Mouse (Mus musculus): Measurements from ENCODE around the gene Slx4ip. TPM values are rescaled to one million over a fixed set of nuclear protein-coding genes. Genes with fewer than 3 reads are reported as not detected.

Slx4ip gene
- polyA plus RNA-seq, 1 experiment from 2014 or later: 13.2 TPM

- WGBS: 71% methylated on average over 1 of the region's 1 CpGs
- Histone ChIP-seq H3K9me3 (no peaks in the 10 kb centered on the region), H3K36me3 (no peaks in the 10 kb centered on the region), H3K4me3 (no peak overlapping the region), H3K9ac (replicated peaks) (no peak overlapping the region), H3K4me2 (replicated peaks) (no peak overlapping the region), H3K27me3 (no peaks in the 10 kb centered on the region), H3K4me1 (no peaks in the 10 kb centered on the region), H3K27ac (replicated peaks) (no peak overlapping the region)
- no peak for ATAC-seq (ENCODE audit: low FRiP score, low read depth)
Measured at GRCm38 (mm10) chr2:137011980-137012379, 121.0 kb downstream of the Slx4ip start.

DNA sequence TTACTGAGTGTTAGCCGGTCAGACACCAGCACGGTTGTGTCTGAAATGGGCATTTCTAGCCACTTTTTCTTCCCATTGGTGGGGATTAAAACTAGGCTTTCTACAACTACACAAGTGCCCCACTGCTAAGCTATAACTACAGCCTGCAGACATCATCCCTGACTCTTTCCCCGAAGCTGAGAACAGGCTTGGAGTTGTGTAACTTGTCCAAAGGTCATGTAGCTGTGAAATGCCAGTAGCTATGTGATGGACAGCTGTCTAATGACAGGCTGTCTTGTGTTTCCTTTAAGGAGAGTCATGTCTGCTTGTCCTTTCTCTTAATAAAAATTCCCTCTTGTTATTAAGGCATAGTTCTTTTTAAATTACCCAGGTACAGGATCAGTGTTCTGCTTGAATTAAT, 122.1 kb downstream of the Slx4ip start:
- no peak overlapping the region for H3K4me3 ChIP-seq
- no peaks in the 10 kb centered on the region for H3K9me3 ChIP-seq
- no peak overlapping the region for H3K4me2 ChIP-seq (replicated peaks)
- 79% methylated on average over 3 of the region's 3 CpGs for WGBS
- no peak for ATAC-seq (ENCODE audit: low FRiP score, low read depth)
- no peaks in the 10 kb centered on the region for H3K4me1 ChIP-seq
- H3K27me3 ChIP-seq: no peaks in the 10 kb centered on the region
- H3K36me3 ChIP-seq: no peaks in the 10 kb centered on the region
- no peak overlapping the region for H3K9ac ChIP-seq (replicated peaks)
- H3K27ac ChIP-seq (replicated peaks): no peak overlapping the region

GRCm38 (mm10) chr2:137013811-137014350, 122.9 kb downstream of the Slx4ip start:
- no peaks in the 10 kb centered on the region for H3K36me3 ChIP-seq
- no peaks in the 10 kb centered on the region for H3K9me3 ChIP-seq
- H3K4me1 ChIP-seq: no peaks in the 10 kb centered on the region
- H3K9ac ChIP-seq (replicated peaks): no peak overlapping the region
- no peak overlapping the region for H3K27ac ChIP-seq (replicated peaks)
- no peak overlapping the region for H3K4me2 ChIP-seq (replicated peaks)
- no peaks in the 10 kb centered on the region for H3K27me3 ChIP-seq
- no peak for ATAC-seq (ENCODE audit: low FRiP score, low read depth)
- H3K4me3 ChIP-seq: no peak overlapping the region
- 70% methylated on average over 4 of the region's 4 CpGs for WGBS

- ATAC-seq (ENCODE audit: low FRiP score, low read depth): no peak
- Histone ChIP-seq H3K4me2 (replicated peaks) (no peak overlapping the region), H3K9me3 (no peaks in the 10 kb centered on the region), H3K36me3 (no peaks in the 10 kb centered on the region), H3K9ac (replicated peaks) (no peak overlapping the region), H3K27me3 (no peaks in the 10 kb centered on the region), H3K4me1 (no peaks in the 10 kb centered on the region), H3K27ac (replicated peaks) (no peak overlapping the region), H3K4me3 (no peak overlapping the region)
- 88% methylated on average over 2 of the region's 2 CpGs for WGBS
Measured at GRCm38 (mm10) chr2:137014423-137014822, 123.4 kb downstream of the Slx4ip start.

GRCm38 (mm10) chr2:137044122-137044521, 153.1 kb downstream of the Slx4ip start:
- no peak overlapping the region for H3K4me2 ChIP-seq (replicated peaks)
- no peaks in the 10 kb centered on the region for H3K4me1 ChIP-seq
- H3K9me3 ChIP-seq: no peaks in the 10 kb centered on the region
- H3K4me3 ChIP-seq: no peak overlapping the region
- no peak for ATAC-seq (ENCODE audit: low FRiP score, low read depth)
- WGBS: 93% methylated on average over 2 of the region's 2 CpGs
- no peaks in the 10 kb centered on the region for H3K27me3 ChIP-seq
- 0 out of 2 replicates have a peak, but pooled peaks cover 3% of the 10 kb centered on the region for H3K36me3 ChIP-seq
- H3K27ac ChIP-seq (replicated peaks): no peak overlapping the region
- H3K9ac ChIP-seq (replicated peaks): no peak overlapping the region

DNA sequence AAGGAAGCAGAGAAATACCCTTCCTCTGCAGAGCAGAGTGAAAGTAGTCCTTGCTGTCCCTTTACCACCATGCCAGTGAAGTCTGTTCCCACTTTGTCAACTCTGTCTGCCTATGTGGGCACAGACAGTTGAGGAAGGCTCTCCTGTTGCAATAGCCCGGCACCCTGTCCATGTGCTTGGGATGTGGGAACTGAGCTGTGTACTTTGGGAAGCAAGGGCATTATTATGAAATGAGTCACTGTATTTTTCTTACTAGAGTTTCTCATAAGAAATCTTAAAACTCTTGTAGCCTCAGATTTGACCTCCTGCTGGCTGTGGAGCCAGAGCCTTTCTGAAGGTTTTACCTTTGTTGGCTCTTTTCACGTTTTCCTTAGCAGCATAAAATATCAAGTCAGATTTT, 158.3 kb downstream of the Slx4ip start:
- WGBS: 86% methylated on average over 2 of the region's 2 CpGs
- Histone ChIP-seq H3K9me3 (no peaks in the 10 kb centered on the region), H3K36me3 (0 out of 2 replicates have a peak, but pooled peaks cover 3% of the 10 kb centered on the region), H3K9ac (replicated peaks) (no peak overlapping the region), H3K27me3 (no peaks in the 10 kb centered on the region), H3K4me3 (no peak overlapping the region), H3K27ac (replicated peaks) (no peak overlapping the region), H3K4me2 (replicated peaks) (no peak overlapping the region), H3K4me1 (no peaks in the 10 kb centered on the region)
- ATAC-seq (ENCODE audit: low FRiP score, low read depth): no peak

- Histone ChIP-seq H3K9ac (replicated peaks) (no peak overlapping the region), H3K4me3 (no peak overlapping the region), H3K27me3 (no peaks in the 10 kb centered on the region), H3K27ac (replicated peaks) (no peak overlapping the region), H3K4me1 (no peaks in the 10 kb centered on the region), H3K9me3 (no peaks in the 10 kb centered on the region), H3K36me3 (0 out of 2 replicates have a peak, but pooled peaks cover 3% of the 10 kb centered on the region), H3K4me2 (replicated peaks) (no peak overlapping the region)
- ATAC-seq (ENCODE audit: low FRiP score, low read depth): no peak
- WGBS: 87% methylated on average over 1 of the region's 1 CpGs
Measured at GRCm38 (mm10) chr2:137049906-137050305, 158.9 kb downstream of the Slx4ip start.

GRCm38 (mm10) chr2:137063829-137064228, 172.8 kb downstream of the Slx4ip start:
- 42% methylated on average over 1 of the region's 1 CpGs for WGBS
- Histone ChIP-seq H3K4me2 (replicated peaks) (no peak overlapping the region), H3K4me3 (no peak overlapping the region), H3K9ac (replicated peaks) (no peak overlapping the region), H3K9me3 (no peaks in the 10 kb centered on the region), H3K27ac (replicated peaks) (0 out of 2 replicates have a peak overlapping the region, but pooled peaks have one; percentile 15), H3K27me3 (no peaks in the 10 kb centered on the region), H3K36me3 (no peaks in the 10 kb centered on the region), H3K4me1 (peaks cover 15% of the 10 kb centered on the region)
- peak; percentile 48; the same call in 1 of the 2 replicates for ATAC-seq (ENCODE audit: low FRiP score, low read depth)

GRCm38 (mm10) chr2:137064513-137064912, 173.5 kb downstream of the Slx4ip start:
- no peak overlapping the region for H3K4me2 ChIP-seq (replicated peaks)
- no peaks in the 10 kb centered on the region for H3K9me3 ChIP-seq
- WGBS: 41% methylated on average over 3 of the region's 3 CpGs
- no peaks in the 10 kb centered on the region for H3K27me3 ChIP-seq
- ATAC-seq (ENCODE audit: low FRiP score, low read depth): peak; percentile 47; the same call in 1 of the 2 replicates
- no peaks in the 10 kb centered on the region for H3K36me3 ChIP-seq
- no peak overlapping the region for H3K9ac ChIP-seq (replicated peaks)
- H3K4me3 ChIP-seq: no peak overlapping the region
- no peak overlapping the region for H3K27ac ChIP-seq (replicated peaks)
- H3K4me1 ChIP-seq: peaks cover 15% of the 10 kb centered on the region

GRCm38 (mm10) chr2:137067479-137068110, 176.6 kb downstream of the Slx4ip start:
- no peak overlapping the region for H3K4me2 ChIP-seq (replicated peaks)
- H3K9ac ChIP-seq (replicated peaks): no peak overlapping the region
- ATAC-seq (ENCODE audit: low FRiP score, low read depth): no peak
- no peaks in the 10 kb centered on the region for H3K36me3 ChIP-seq
- WGBS: 77% methylated on average over 10 of the region's 10 CpGs
- H3K9me3 ChIP-seq: no peaks in the 10 kb centered on the region
- peaks cover 19% of the 10 kb centered on the region for H3K4me1 ChIP-seq
- no peak overlapping the region for H3K27ac ChIP-seq (replicated peaks)
- no peak overlapping the region for H3K4me3 ChIP-seq
- no peaks in the 10 kb centered on the region for H3K27me3 ChIP-seq

DNA sequence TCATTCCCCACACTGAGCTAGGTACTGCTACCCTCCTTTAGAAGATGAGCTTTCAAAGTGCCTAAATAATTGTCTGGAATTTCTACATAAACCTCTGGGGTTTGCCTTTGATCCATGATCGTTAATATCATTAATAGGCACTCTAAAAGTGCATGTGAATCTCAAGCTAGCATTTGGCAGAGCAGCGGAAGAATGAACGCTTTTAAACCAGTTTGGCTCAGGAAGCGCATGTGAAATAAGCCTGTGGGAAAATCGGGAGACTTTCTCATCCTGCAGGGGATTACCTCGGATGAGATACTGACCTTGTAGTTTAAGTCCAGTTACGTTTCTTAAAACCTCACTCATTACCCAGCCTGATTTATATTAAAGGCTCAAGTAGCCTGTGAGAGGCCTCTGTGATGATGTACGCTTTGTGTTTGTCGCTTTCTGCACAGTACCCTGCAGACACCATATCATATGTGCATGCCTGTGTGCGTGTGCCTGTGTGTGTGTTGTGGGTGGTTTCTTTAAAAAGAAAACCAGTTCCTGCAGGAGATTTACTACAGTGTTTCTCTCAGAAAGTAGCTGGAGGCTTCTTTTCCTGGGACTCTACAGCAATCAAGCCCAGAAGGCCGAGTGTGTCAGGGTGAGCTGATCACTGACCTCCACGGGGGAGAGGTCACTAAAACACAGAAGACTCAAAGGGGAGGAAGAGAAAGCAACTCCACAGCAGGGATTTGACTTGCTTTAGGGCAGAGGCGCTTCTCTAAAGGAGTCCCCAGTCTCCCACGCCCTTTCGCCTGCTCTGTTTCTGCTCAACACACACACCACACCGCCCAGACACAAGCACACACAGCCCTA, 182.7 kb downstream of the Slx4ip start:
- H3K4me1 ChIP-seq: peaks cover 27% of the 10 kb centered on the region
- H3K4me3 ChIP-seq: no peak overlapping the region

GRCm38 (mm10) chr2:137074313-137074620, 183.2 kb downstream of the Slx4ip start:
- Histone ChIP-seq H3K36me3 (no peaks in the 10 kb centered on the region), H3K4me3 (no peak overlapping the region), H3K4me1 (peaks cover 27% of the 10 kb centered on the region), H3K9me3 (no peaks in the 10 kb centered on the region), H3K9ac (replicated peaks) (no peak overlapping the region), H3K4me2 (replicated peaks) (no peak overlapping the region), H3K27me3 (no peaks in the 10 kb centered on the region), H3K27ac (replicated peaks) (0 out of 2 replicates have a peak overlapping the region, but pooled peaks have one; percentile 39)
- 3% methylated on average over 2 of the region's 2 CpGs for WGBS
- ATAC-seq (ENCODE audit: low FRiP score, low read depth): peak; percentile 5; the same call in 1 of the 2 replicates

More for the DNA sequence above, 182.7 kb downstream of the Slx4ip start:
- WGBS: 12% methylated on average over 16 of the region's 16 CpGs
- Histone ChIP-seq H3K9ac (replicated peaks) (no peak overlapping the region), H3K4me2 (replicated peaks) (peak overlapping the region; percentile 5; the same call in 1 of the 2 replicates), H3K9me3 (no peaks in the 10 kb centered on the region), H3K27ac (replicated peaks) (peak overlapping the region; percentile 40; the same call in 1 of the 2 replicates), H3K27me3 (no peaks in the 10 kb centered on the region), H3K36me3 (no peaks in the 10 kb centered on the region)
- peak; percentile 62 for ATAC-seq (ENCODE audit: low FRiP score, low read depth)

Data from midbrain, embryonic 12.5 days (tissue).